Mouse (Mus musculus): ENCODE measurements around the gene Gm3336. TPM values are rescaled to one million over a fixed set of nuclear protein-coding genes. Genes with fewer than 3 reads are reported as not detected.

The Gm3336 gene
- polyA plus RNA-seq, 1 experiment from 2014 or later: not detected

DNA sequence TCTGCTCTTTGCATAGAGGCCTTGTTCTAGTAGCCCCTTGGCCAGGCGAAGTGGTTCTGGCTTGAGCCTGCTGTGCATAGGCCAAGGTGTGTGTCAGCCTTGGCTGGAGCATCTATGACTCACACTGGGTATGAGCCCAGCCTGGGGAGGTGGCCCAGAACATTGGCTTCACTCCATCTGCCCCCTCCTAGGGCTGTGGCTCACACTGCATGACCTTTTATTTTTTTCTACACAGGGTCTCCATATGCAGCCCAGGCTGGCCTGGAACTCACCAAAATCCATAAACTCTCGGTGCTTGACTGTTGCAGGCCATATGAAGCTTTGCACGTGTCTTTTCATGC lies 15.5 kb upstream of the Gm3336 start:
- Histone ChIP-seq H3K27ac (ENCODE audit: low read depth, low read length) (no peak overlapping the region), H3K27me3 (ENCODE audit: control insufficient read depth, insufficient read depth, low read length) (no peaks in the 10 kb centered on the region), H3K4me2 (ENCODE audit: low read depth, low read length, severe bottlenecking) (no peak overlapping the region), H3K9ac (ENCODE audit: low read length) (no peak overlapping the region), H3K4me1 (replicated peaks; ENCODE audit: control insufficient read depth, insufficient read depth, low read length) (peaks cover 9% of the 10 kb centered on the region), H3K9me3 (ENCODE audit: control insufficient read depth, low read length) (no peaks in the 10 kb centered on the region), H3K36me3 (ENCODE audit: control insufficient read depth, insufficient read depth, low read length) (no peaks in the 10 kb centered on the region), H3K4me3 (ENCODE audit: low read depth, low read length) (no peak overlapping the region)
- DNase-seq (ENCODE audit: low spot score) (no peak), ATAC-seq (replicated peaks; ENCODE audit: low FRiP score) (no peak)
- 88% methylated on average over 3 of the region's 3 CpGs for WGBS

DNA sequence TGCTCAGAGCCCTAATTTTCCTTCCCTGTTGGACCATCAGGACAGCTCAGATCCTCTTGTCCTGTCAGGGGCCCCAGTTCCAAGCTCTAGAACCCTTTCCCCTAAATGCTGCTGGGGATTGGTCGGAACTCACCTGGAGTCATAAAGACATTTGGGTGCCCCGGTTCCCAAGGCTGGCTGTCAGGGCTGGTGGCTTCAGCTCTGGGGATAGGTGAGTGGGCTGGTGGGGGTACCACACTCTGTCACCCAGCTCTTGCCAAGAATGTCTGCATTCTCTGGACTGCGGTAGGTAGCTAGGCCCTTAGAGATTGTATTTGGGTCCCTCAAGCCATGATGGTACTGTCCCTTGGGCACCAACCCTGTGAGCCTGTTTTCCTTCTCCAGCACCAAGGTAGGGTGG lies 15.1 kb upstream of the Gm3336 start, which contains the start of gene Iqcn:
Gene Iqcn (plus strand): TSS at position 171 of the 400 bp plus-strand sequence.
- H3K4me2 ChIP-seq (ENCODE audit: low read depth, low read length, severe bottlenecking): no peak within 1 kb of the TSS
- peaks cover 6% of the 10 kb centered on the region for H3K4me1 ChIP-seq (replicated peaks; ENCODE audit: control insufficient read depth, insufficient read depth, low read length)
- no peaks in the 10 kb centered on the region for H3K9me3 ChIP-seq (ENCODE audit: control insufficient read depth, low read length)
- H3K27ac ChIP-seq (ENCODE audit: low read depth, low read length): no peak within 1 kb of the TSS
- no peaks in the 10 kb centered on the region for H3K27me3 ChIP-seq (ENCODE audit: control insufficient read depth, insufficient read depth, low read length)
- H3K9ac ChIP-seq (ENCODE audit: low read length): no peak within 1 kb of the TSS
- WGBS: 93% methylated on average over 3 of the region's 3 CpGs
- ATAC-seq (replicated peaks; ENCODE audit: low FRiP score): no peak
- H3K36me3 ChIP-seq (ENCODE audit: control insufficient read depth, insufficient read depth, low read length): no peaks in the 10 kb centered on the region
- no peak within 1 kb of the TSS for H3K4me3 ChIP-seq (ENCODE audit: low read depth, low read length)
- DNase-seq (ENCODE audit: low spot score): no peak

GRCm38 (mm10) chr8:70708281-70708680 lies 10.1 kb upstream of the Gm3336 start:
- ATAC-seq (replicated peaks; ENCODE audit: low FRiP score): no peak
- no peak overlapping the region for H3K4me2 ChIP-seq (ENCODE audit: low read depth, low read length, severe bottlenecking)
- WGBS: 87% methylated on average over 14 of the region's 14 CpGs
- no peaks in the 10 kb centered on the region for H3K9me3 ChIP-seq (ENCODE audit: control insufficient read depth, low read length)
- no peaks in the 10 kb centered on the region for H3K4me1 ChIP-seq (replicated peaks; ENCODE audit: control insufficient read depth, insufficient read depth, low read length)
- H3K4me3 ChIP-seq (ENCODE audit: low read depth, low read length): no peak overlapping the region
- H3K9ac ChIP-seq (ENCODE audit: low read length): no peak overlapping the region
- H3K27me3 ChIP-seq (ENCODE audit: control insufficient read depth, insufficient read depth, low read length): no peaks in the 10 kb centered on the region
- DNase-seq (ENCODE audit: low spot score): no peak
- H3K27ac ChIP-seq (ENCODE audit: low read depth, low read length): no peak overlapping the region
- H3K36me3 ChIP-seq (ENCODE audit: control insufficient read depth, insufficient read depth, low read length): no peaks in the 10 kb centered on the region

- Histone ChIP-seq H3K36me3 (ENCODE audit: control insufficient read depth, insufficient read depth, low read length) (no peaks in the 10 kb centered on the region), H3K4me3 (ENCODE audit: low read depth, low read length) (no peak overlapping the region), H3K9me3 (ENCODE audit: control insufficient read depth, low read length) (no peaks in the 10 kb centered on the region), H3K27me3 (ENCODE audit: control insufficient read depth, insufficient read depth, low read length) (no peaks in the 10 kb centered on the region), H3K4me2 (ENCODE audit: low read depth, low read length, severe bottlenecking) (no peak overlapping the region), H3K4me1 (replicated peaks; ENCODE audit: control insufficient read depth, insufficient read depth, low read length) (no peaks in the 10 kb centered on the region), H3K27ac (ENCODE audit: low read depth, low read length) (no peak overlapping the region), H3K9ac (ENCODE audit: low read length) (no peak overlapping the region)
- WGBS: 89% methylated on average over 9 of the region's 9 CpGs
- DNase-seq (ENCODE audit: low spot score) (no peak), ATAC-seq (replicated peaks; ENCODE audit: low FRiP score) (no peak)
Measured at GRCm38 (mm10) chr8:70709794-70710193, 8.5 kb upstream of the Gm3336 start.

DNA sequence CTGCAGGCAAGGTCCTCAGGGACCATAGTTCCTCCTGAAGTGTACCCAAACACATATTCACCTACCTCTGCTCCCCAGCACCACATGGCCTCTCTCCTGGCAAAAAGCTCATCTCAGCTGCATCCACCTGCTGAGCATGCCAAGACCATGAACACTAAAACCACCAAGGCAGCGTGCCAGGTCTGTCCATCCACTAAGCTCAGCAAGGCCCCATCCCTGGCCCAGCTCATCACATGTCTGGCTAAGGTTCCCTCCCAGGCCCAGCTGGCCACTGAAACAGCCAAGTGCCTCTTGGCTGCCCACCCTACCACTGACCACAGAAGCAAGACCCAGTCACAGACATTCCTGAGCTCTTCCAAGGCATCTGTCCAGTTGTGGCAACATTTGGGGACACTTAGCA lies 8.0 kb upstream of the Gm3336 start:
- H3K4me2 ChIP-seq (ENCODE audit: low read depth, low read length, severe bottlenecking): no peak overlapping the region
- H3K4me3 ChIP-seq (ENCODE audit: low read depth, low read length): no peak overlapping the region
- no peaks in the 10 kb centered on the region for H3K27me3 ChIP-seq (ENCODE audit: control insufficient read depth, insufficient read depth, low read length)
- H3K27ac ChIP-seq (ENCODE audit: low read depth, low read length): no peak overlapping the region
- no peak for ATAC-seq (replicated peaks; ENCODE audit: low FRiP score)
- no peak overlapping the region for H3K9ac ChIP-seq (ENCODE audit: low read length)
- H3K4me1 ChIP-seq (replicated peaks; ENCODE audit: control insufficient read depth, insufficient read depth, low read length): no peaks in the 10 kb centered on the region
- no peak for DNase-seq (ENCODE audit: low spot score)
- H3K9me3 ChIP-seq (ENCODE audit: control insufficient read depth, low read length): no peaks in the 10 kb centered on the region
- H3K36me3 ChIP-seq (ENCODE audit: control insufficient read depth, insufficient read depth, low read length): no peaks in the 10 kb centered on the region
- WGBS: 96% methylated on average over 1 of the region's 1 CpGs

GRCm38 (mm10) chr8:70711041-70711440 lies 7.3 kb upstream of the Gm3336 start:
- H3K4me2 ChIP-seq (ENCODE audit: low read depth, low read length, severe bottlenecking): no peak overlapping the region
- no peaks in the 10 kb centered on the region for H3K27me3 ChIP-seq (ENCODE audit: control insufficient read depth, insufficient read depth, low read length)
- DNase-seq (ENCODE audit: low spot score) (no peak), ATAC-seq (replicated peaks; ENCODE audit: low FRiP score) (no peak)
- H3K27ac ChIP-seq (ENCODE audit: low read depth, low read length): no peak overlapping the region
- H3K4me1 ChIP-seq (replicated peaks; ENCODE audit: control insufficient read depth, insufficient read depth, low read length): no peaks in the 10 kb centered on the region
- H3K9me3 ChIP-seq (ENCODE audit: control insufficient read depth, low read length): no peaks in the 10 kb centered on the region
- no peaks in the 10 kb centered on the region for H3K36me3 ChIP-seq (ENCODE audit: control insufficient read depth, insufficient read depth, low read length)
- 87% methylated on average over 11 of the region's 11 CpGs for WGBS
- no peak overlapping the region for H3K9ac ChIP-seq (ENCODE audit: low read length)
- no peak overlapping the region for H3K4me3 ChIP-seq (ENCODE audit: low read depth, low read length)

DNA sequence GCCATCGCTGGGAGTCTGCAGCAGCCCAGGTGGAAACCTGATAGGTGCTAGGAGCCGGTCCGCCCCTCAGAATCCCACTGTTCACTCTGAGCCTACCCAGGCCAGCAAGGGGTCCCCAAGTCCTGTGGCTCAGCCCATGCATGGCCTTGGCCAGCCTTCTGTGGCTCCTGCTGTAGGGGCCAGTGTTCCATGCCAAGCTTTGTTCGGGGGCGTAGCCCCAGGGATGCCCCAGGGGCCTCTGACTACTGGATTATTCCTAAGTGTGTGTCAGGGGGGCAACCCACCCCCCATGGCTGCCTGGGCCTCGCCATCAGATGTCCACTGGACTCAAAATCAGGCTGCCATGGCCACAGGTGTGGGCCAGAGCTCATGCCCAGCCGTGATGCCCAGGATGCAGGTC lies 4.4 kb upstream of the Gm3336 start:
- 81% methylated on average over 7 of the region's 7 CpGs for WGBS
- Histone ChIP-seq H3K4me2 (ENCODE audit: low read depth, low read length, severe bottlenecking) (no peak overlapping the region), H3K9me3 (ENCODE audit: control insufficient read depth, low read length) (no peaks in the 10 kb centered on the region), H3K4me3 (ENCODE audit: low read depth, low read length) (no peak overlapping the region), H3K36me3 (ENCODE audit: control insufficient read depth, insufficient read depth, low read length) (no peaks in the 10 kb centered on the region), H3K4me1 (replicated peaks; ENCODE audit: control insufficient read depth, insufficient read depth, low read length) (no peaks in the 10 kb centered on the region), H3K9ac (ENCODE audit: low read length) (no peak overlapping the region), H3K27ac (ENCODE audit: low read depth, low read length) (no peak overlapping the region), H3K27me3 (ENCODE audit: control insufficient read depth, insufficient read depth, low read length) (no peaks in the 10 kb centered on the region)
- ATAC-seq (replicated peaks; ENCODE audit: low FRiP score) (no peak), DNase-seq (ENCODE audit: low spot score) (no peak)

DNA sequence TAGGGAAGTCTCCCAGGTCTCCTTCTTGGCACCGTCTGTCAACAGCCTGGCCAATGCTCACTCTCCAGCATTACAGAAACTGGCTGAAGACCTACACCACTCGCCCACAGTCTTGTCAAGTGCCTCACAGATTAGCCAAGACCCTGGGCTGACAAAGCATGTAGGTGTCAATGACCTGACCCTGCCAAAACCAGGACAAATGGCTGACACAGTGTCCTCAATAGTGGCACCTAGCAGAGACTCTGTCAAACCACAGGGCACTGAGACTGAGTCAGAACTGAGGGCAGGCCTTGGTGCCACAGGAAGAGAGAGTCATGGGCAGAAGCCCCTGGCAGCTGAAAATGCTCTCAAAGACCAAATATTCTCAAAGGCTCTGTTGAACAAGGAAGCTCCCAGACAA lies 3.3 kb upstream of the Gm3336 start:
- Histone ChIP-seq H3K4me2 (ENCODE audit: low read depth, low read length, severe bottlenecking) (no peak overlapping the region), H3K27ac (ENCODE audit: low read depth, low read length) (no peak overlapping the region), H3K9ac (ENCODE audit: low read length) (no peak overlapping the region), H3K36me3 (ENCODE audit: control insufficient read depth, insufficient read depth, low read length) (no peaks in the 10 kb centered on the region), H3K4me1 (replicated peaks; ENCODE audit: control insufficient read depth, insufficient read depth, low read length) (no peaks in the 10 kb centered on the region), H3K9me3 (ENCODE audit: control insufficient read depth, low read length) (no peaks in the 10 kb centered on the region), H3K4me3 (ENCODE audit: low read depth, low read length) (no peak overlapping the region), H3K27me3 (ENCODE audit: control insufficient read depth, insufficient read depth, low read length) (no peaks in the 10 kb centered on the region)
- ATAC-seq (replicated peaks; ENCODE audit: low FRiP score) (no peak), DNase-seq (ENCODE audit: low spot score) (no peak)
- WGBS: 60% methylated on average over 2 of the region's 2 CpGs

GRCm38 (mm10) chr8:70716521-70717400 lies 1.6 kb upstream of the Gm3336 start:
- Histone ChIP-seq H3K9ac (ENCODE audit: low read length) (no peak overlapping the region), H3K36me3 (ENCODE audit: control insufficient read depth, insufficient read depth, low read length) (no peaks in the 10 kb centered on the region), H3K4me2 (ENCODE audit: low read depth, low read length, severe bottlenecking) (no peak overlapping the region), H3K27me3 (ENCODE audit: control insufficient read depth, insufficient read depth, low read length) (no peaks in the 10 kb centered on the region), H3K4me1 (replicated peaks; ENCODE audit: control insufficient read depth, insufficient read depth, low read length) (no peaks in the 10 kb centered on the region), H3K9me3 (ENCODE audit: control insufficient read depth, low read length) (no peaks in the 10 kb centered on the region), H3K27ac (ENCODE audit: low read depth, low read length) (no peak overlapping the region), H3K4me3 (ENCODE audit: low read depth, low read length) (no peak overlapping the region)
- WGBS: 87% methylated on average over 40 of the region's 40 CpGs
- DNase-seq (ENCODE audit: low spot score) (no peak), ATAC-seq (replicated peaks; ENCODE audit: low FRiP score) (no peak)

Measured in forebrain, embryonic 11.5 days (tissue).